In the genomic region with DNA sequence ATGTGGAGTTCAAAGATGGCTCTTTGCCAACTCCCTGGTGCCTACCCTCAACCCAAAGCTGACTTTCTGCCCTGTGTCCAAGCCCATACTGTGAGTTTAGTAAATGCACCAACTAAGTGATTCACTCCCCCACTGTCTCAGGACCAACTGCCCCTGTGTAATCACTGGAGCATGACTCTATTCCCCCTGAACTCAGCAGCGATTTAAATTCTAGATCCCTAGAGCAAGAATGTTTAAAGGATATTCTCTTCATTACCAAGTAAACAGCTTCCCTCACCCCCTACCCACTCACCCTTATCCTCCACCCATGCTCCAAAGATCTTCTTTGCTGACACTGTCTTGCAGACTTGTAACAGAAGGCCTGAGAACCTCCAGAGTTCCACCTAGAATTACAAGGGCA, we compare ENCODE assay signal across 14 mouse cellular contexts.
"Had no signal": no experiment of that assay in that cellular context is flagged by ENCODE, and none has a peak within 500 bp of the region (broad histone marks: within the 10 kb centered on the region; RNA-seq: fewer than 3 reads in every experiment).

No protein-coding gene starts in this region.

- H3K9ac ChIP-seq: intestine, embryonic 15.5 days; limb, embryonic 12.5 days; liver, embryonic 13.5 days; liver, postnatal 0 days; lung, embryonic 15.5 days had no signal

- H3K27ac ChIP-seq: intestine, embryonic 15.5 days; layer of hippocampus, adult 2 months; limb, embryonic 12.5 days; liver, embryonic 13.5 days; lung, embryonic 15.5 days; macrophage had no signal

- ATAC-seq: intestine, embryonic 15.5 days; liver, postnatal 0 days had no signal

- H3K27me3 ChIP-seq: intestine, embryonic 15.5 days; limb, embryonic 12.5 days; liver, embryonic 13.5 days; lung, embryonic 15.5 days; megakaryocyte, embryonic 14.5 days had no signal

- DNase-seq: kidney, adult 18-20 months; kidney, postnatal 25 days; liver; liver, embryonic 13.5 days; liver, postnatal 0 days; lung, postnatal 14 days; right cerebral cortex, postnatal 14 days; thymus, postnatal 4 days had no signal

- H3K4me1 ChIP-seq: intestine, embryonic 15.5 days; limb, embryonic 12.5 days; liver, embryonic 13.5 days; lung, embryonic 15.5 days; megakaryocyte, embryonic 14.5 days had no signal

- H3K9me3 ChIP-seq: intestine, embryonic 15.5 days; limb, embryonic 12.5 days; lung, embryonic 15.5 days had no signal

- H3K36me3 ChIP-seq: intestine, embryonic 15.5 days; limb, embryonic 12.5 days; liver, embryonic 13.5 days; lung, embryonic 15.5 days had no signal

- H3K4me2 ChIP-seq: intestine, embryonic 15.5 days; limb, embryonic 12.5 days; liver, embryonic 13.5 days; lung, embryonic 15.5 days had no signal

- H3K4me3 ChIP-seq: intestine, embryonic 15.5 days; layer of hippocampus, adult 2 months; limb, embryonic 12.5 days; liver, embryonic 13.5 days; lung, embryonic 15.5 days; megakaryocyte, embryonic 14.5 days had no signal
